Mouse (Mus musculus): ENCODE data around the gene Vgll4. TPM values are rescaled to one million over a fixed set of nuclear protein-coding genes. Genes with fewer than 3 reads are reported as not detected.

Vgll4 gene
- polyA plus RNA-seq, 1 experiment from 2014 or later = 74.3 TPM

DNA sequence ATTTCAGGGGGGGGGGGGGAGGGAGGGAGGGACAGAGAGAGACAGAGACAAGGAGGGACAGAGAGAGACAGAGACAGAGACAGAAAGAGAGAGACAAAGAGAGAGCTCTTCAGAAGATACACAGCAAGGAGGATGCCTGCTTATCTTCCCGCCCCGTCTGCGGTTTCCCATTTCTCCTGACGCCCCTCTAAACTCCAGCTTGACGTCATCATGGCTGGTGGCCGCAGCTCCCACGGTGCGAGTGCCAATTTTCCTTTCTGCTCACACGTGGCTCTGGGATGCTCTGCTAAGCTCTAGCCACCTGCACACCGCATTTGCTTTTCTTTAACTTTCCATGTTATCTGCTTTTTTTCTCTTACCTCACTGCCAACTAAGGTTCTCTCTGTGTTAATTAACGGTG is 151.8 kb downstream of the Vgll4 start:
- H3K27me3 ChIP-seq (replicated peaks) = peaks cover 7% of the 10 kb centered on the region; the same call in 1 of the 2 replicates
- no peak overlapping the region for H3K4me2 ChIP-seq
- 12% methylated on average over 11 of the region's 11 CpGs for WGBS

DNA sequence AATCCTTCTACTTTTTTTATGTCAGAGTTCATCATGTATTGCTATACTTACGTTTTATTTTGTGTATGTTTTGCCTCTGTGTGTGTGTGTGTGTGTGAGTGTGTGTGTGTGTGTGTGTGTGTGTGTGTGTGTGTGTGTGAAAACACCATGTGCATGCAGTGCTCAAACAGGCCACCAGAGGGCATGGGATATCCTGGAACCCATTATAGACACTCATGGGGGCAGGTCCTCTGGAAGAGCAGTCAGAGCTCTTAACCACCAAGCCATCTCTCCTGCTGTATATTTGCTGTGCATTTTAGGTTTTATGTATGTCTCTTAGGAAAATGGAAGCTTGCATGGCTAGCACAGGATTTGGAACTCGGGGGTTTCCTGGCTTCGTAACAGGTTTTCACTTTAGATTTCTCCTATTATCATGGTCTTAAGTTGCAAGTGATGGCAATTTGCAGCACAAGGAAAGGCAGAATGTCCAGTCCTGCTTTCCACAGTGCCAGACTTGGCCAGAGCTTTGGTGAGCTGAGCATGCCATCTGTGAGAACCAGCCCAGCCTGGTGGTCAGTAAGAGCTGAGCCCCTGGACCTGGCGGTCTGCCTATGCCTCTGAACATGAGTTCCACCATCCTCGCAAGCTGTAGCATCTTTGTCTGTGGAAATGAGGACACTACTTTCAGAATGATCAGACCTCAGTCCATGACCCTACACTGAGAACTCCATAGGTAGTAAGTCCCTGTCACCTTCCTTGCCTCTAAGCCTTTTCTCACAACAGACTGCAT is 154.7 kb downstream of the Vgll4 start:
- H3K4me1 ChIP-seq (replicated peaks) = peaks cover 33% of the 10 kb centered on the region
- no peaks in the 10 kb centered on the region for H3K36me3 ChIP-seq
- H3K4me2 ChIP-seq = no peak overlapping the region
- H3K27me3 ChIP-seq (replicated peaks) = peaks cover 7% of the 10 kb centered on the region; the same call in 1 of the 2 replicates
- no peak overlapping the region for H3K4me3 ChIP-seq
- ATAC-seq (ENCODE audit: insufficient number of reproducible peaks, low FRiP score) = no peak
- WGBS = 96% methylated on average over 5 of the region's 5 CpGs
- peaks cover 5% of the 10 kb centered on the region for H3K9me3 ChIP-seq (replicated peaks)
- no peak overlapping the region for H3K9ac ChIP-seq
- H3K27ac ChIP-seq (ENCODE audit: poor library complexity, severe bottlenecking) = no peak overlapping the region; the same call in 1 of the 2 replicates

More for the DNA sequence above, 151.8 kb downstream of the Vgll4 start:
- ATAC-seq (ENCODE audit: insufficient number of reproducible peaks, low FRiP score) = peak; percentile 57
- H3K9me3 ChIP-seq (replicated peaks) = peaks cover 10% of the 10 kb centered on the region
- H3K36me3 ChIP-seq = no peaks in the 10 kb centered on the region
- no peak overlapping the region for H3K4me3 ChIP-seq
- H3K4me1 ChIP-seq (replicated peaks) = peaks cover 57% of the 10 kb centered on the region
- H3K9ac ChIP-seq = no peak overlapping the region
- H3K27ac ChIP-seq (ENCODE audit: poor library complexity, severe bottlenecking) = peak overlapping the region; percentile 81

DNA sequence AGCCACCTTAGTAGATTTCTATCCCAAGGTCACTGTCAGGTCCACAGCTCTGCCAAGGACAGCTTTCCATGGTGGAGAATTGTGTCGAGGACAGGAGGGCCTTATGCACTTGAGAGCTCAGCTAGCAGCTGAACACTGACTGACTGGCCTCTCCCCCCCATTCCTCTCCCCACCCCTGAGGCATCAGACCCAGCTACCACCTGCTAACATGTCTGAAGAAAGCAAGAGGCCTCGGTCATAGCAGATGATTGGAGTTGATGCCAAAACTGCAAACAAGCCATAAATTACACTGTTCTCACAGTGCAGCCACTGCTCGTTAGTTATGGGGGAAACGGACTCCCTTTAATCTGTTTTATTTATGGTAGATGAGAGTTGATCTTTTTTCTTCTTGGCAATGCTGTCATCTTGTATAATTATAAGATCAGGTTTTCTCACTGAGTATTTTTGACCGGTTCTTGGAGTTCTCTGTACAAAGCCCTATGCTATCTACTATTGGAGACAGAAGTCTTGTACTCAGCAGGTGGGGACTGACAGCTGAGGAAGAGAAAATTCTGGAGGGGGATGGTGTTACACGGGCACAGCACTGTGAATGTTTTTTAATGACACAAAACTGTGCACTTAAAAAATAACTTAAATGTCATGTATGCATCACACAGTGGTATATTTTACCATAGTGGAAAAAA is 155.5 kb downstream of the Vgll4 start:
- WGBS = 72% methylated on average over 6 of the region's 6 CpGs
- H3K4me2 ChIP-seq = no peak overlapping the region
- peaks cover 5% of the 10 kb centered on the region for H3K9me3 ChIP-seq (replicated peaks)
- no peak overlapping the region for H3K9ac ChIP-seq
- peaks cover 7% of the 10 kb centered on the region; the same call in 1 of the 2 replicates for H3K27me3 ChIP-seq (replicated peaks)
- no peak overlapping the region for H3K27ac ChIP-seq (ENCODE audit: poor library complexity, severe bottlenecking)
- H3K36me3 ChIP-seq = no peaks in the 10 kb centered on the region
- H3K4me1 ChIP-seq (replicated peaks) = peaks cover 26% of the 10 kb centered on the region
- H3K4me3 ChIP-seq = no peak overlapping the region
- ATAC-seq (ENCODE audit: insufficient number of reproducible peaks, low FRiP score) = no peak

DNA sequence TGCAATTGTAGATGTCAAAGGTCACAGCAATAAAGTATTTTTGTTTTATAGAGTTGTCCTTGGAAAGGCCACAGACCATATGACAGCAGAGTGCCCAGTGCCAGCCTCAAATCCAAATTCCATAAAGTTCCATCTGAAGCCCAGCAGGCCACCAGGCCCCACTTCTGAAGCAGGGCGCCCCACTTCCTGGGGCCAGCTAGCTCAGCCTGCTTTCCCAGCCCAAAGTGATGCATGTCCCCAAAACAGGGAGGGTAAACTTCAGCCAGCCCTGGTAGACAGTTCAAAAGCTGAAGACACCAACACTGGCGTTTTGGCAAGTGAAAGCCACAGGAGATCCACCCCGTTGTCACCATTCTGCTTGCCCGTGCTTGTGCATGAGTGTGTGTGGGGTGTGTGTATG is 157.0 kb downstream of the Vgll4 start:
- 88% methylated on average over 4 of the region's 4 CpGs for WGBS
- Histone ChIP-seq H3K27ac (ENCODE audit: poor library complexity, severe bottlenecking) (no peak overlapping the region), H3K9ac (no peak overlapping the region), H3K4me2 (no peak overlapping the region), H3K4me1 (replicated peaks) (peaks cover 11% of the 10 kb centered on the region), H3K36me3 (no peaks in the 10 kb centered on the region), H3K9me3 (replicated peaks) (peaks cover 5% of the 10 kb centered on the region), H3K4me3 (no peak overlapping the region), H3K27me3 (replicated peaks) (peaks cover 7% of the 10 kb centered on the region; the same call in 1 of the 2 replicates)
- no peak for ATAC-seq (ENCODE audit: insufficient number of reproducible peaks, low FRiP score)

DNA sequence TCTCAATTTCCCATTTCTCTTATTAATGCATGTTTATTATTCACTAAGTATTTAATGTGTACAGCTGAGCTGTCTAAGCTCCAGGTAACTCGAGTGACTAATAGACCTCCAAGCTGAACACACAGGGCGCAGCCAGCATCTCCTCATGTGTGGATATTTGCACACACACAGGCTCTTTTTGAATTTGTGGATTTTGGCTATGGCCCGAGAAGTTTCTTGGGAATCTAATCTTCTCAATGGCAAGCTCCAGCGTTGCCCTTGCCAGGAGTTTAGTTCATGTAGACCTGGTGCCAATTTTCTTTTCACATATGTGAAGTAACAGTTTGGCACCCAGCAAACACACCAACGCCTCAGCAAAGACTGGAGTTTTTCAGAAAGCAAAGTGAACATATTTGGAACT is 157.5 kb downstream of the Vgll4 start:
- Histone ChIP-seq H3K4me2 (no peak overlapping the region), H3K9ac (no peak overlapping the region), H3K36me3 (no peaks in the 10 kb centered on the region), H3K9me3 (replicated peaks) (peaks cover 5% of the 10 kb centered on the region), H3K27me3 (replicated peaks) (peaks cover 7% of the 10 kb centered on the region; the same call in 1 of the 2 replicates), H3K4me1 (replicated peaks) (peaks cover 7% of the 10 kb centered on the region), H3K27ac (ENCODE audit: poor library complexity, severe bottlenecking) (no peak overlapping the region), H3K4me3 (no peak overlapping the region)
- 77% methylated on average over 5 of the region's 5 CpGs for WGBS
- ATAC-seq (ENCODE audit: insufficient number of reproducible peaks, low FRiP score) = no peak

Other genes with a start within 250 kb of the Vgll4 start
- 36.7 and 37.7 TPM in 2 replicates for gene Tamm41, start 67.9 kb upstream of the Vgll4 start, polyA plus RNA-seq (2016; fragmentation: Nextera tagmentation; extraction: Ambion mirVana)
- 0.99 and 1.4 TPM in 2 replicates for gene Syn2, start 164.9 kb upstream of the Vgll4 start, polyA plus RNA-seq (2016; fragmentation: Nextera tagmentation; extraction: Ambion mirVana)

All from heart, embryonic 12.5 days (tissue).